Mouse (Mus musculus) cerebellum, adult 8-10 months (tissue): ENCODE measurements around the gene Mxra8.
A peak's percentile ranks its signal among the peaks of the same experiment; 100 is the strongest.

Experiments used
- DNase-seq: peaks from one replicate; pipeline ENCODE4 v3.0.0; 2022

The Mxra8 gene

DNA sequence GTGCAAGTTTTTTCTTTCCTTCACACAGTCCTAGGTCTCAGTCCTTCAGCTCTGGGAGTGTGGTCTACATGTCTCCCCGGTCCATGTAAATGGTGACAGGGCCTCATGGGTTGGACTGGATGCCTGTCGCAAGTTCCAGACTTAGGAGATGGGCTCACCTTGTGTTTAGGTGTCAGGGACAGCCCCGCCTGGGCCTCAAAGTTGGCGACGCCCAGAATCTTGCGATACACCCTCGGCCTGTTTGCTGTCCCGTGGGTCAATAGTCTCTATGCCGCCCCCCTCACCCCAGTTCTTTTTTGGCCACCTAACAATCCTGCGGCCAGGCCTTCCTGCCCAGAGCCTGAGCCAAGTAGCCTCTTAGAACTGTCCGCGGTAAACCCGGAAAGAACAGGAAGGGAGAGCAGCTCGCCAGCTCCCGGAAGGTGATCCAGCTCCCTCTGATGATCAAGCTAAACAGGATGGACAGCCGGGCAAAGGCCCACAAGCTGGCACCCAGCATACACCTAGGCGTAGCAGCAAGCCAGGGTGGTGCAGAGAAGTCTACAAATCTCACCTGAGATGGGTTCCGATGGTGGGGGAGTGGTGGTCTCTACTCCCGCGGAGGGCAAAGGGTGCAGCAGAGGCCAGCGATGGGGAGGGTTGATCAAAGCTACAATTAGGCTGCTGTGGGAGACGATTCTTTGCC, 29.3 kb downstream of the Mxra8 start:
- no peak for DNase-seq

DNA sequence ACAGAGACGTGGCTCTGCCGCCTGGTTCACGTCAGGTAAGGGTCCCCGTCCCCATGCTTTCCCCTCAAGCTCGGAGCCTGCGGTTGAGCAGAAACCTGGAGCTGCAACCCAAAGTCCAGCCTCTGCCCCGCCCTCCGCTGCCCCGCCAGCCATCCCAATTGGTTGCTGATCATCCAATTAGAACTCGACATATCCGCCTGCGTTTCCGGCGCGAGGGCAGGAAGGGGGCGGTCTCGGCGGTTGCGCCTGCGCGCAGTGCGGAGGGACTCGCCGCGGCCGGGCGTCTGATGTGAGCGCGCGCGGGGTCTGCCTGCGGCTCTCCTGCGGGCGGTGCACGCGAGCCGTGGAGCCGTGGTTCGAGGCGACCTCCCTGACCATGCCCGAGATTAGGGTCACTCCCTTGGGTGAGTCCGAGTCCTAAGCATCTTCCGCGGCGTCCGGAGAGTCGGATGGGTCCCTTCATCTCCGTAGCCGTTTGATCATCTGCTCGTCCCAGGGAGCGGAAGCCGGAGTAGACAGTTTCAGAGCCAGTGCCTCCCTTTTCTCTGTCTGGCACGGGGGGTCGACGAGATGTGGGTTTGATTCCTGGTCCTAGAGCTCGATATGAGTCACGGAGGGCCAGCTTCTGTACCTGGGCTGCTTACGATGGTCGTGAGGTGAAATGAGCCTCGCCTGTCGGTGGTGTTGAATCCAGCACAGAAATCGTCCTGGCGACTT, 30.0 kb downstream of the Mxra8 start, which contains the start of the genes Cptp and Ints11:
Cptp (minus strand) TSS at position 124 of the 717 bp plus-strand sequence.
Ints11 (plus strand) TSS at position 230 of the 717 bp plus-strand sequence.
- peak; percentile 95 for DNase-seq

DNA sequence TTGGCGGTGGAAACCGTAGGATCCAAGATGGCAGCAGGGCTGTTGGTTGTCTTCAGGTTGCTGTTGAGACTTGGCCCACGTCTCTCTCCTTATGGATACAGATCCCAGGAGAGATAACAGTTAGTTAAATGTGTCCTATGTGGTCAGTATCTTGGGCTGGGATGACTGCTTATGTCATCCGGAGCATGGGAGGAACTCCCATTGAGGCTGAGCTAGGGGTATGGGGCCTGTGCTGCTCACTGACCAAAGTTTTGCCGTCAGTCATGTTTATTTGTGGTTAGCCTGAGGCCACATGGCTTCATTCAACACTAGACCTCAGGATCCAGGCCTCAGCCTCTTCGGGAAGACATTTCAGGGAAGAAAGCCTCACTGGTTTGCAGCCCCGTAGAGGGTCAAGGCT, 31.9 kb downstream of the Mxra8 start:
- no peak for DNase-seq

DNA sequence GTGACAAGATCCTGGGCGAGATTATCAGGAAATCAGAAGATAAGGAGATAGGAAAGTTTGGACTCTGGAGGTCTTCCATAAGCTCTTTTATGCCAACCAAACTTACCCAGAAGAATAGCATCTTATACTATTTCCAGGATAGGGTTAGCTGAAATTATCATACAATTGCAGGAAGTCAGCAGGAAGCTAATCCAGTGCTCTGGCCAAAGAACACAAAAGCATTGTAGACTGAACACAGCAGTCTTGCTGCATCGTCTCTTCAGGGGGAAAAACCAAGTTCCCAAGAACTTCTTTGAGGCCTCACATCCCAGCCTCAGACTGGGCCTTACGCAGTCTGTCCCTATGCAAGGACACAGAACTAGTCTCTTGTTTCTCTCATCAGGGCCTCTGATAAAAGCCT, 44.1 kb downstream of the Mxra8 start:
- DNase-seq = no peak

DNA sequence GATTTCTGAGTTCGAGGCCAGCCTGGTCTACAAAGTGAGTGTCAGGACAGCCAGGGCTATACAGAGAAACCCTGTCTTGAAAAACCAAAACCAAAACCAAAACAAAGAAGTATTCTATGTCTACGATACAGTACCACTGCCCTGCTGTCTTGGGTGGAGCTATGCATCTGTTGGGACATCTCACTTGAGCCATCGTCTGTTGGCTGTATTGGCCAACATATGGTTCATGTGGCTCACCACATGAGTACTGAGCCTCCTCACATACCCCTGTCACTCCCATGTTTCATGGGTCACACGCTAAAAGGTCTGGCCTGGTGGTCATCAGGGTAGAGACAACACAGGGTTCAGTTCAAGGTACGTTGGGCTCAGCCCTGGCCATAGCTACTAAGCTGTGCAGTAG, 46.9 kb downstream of the Mxra8 start:
- no peak for DNase-seq

DNA sequence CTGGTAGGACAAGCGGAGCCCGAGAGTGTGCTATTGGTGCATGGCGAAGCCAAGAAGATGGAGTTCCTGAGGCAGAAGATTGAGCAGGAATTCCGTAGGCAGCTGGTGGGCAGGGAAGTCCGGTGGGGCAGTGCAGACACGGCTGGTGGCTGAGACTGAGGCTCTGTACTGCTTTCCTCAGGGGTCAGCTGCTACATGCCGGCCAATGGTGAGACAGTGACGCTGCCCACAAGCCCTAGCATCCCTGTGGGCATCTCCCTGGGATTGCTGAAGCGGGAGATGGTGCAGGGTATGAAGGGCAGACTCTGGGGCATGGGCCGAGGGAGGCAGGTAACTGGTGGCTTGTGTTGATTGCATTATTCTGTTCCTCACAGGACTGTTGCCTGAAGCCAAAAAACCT, 48.2 kb downstream of the Mxra8 start:
- DNase-seq = no peak

DNA sequence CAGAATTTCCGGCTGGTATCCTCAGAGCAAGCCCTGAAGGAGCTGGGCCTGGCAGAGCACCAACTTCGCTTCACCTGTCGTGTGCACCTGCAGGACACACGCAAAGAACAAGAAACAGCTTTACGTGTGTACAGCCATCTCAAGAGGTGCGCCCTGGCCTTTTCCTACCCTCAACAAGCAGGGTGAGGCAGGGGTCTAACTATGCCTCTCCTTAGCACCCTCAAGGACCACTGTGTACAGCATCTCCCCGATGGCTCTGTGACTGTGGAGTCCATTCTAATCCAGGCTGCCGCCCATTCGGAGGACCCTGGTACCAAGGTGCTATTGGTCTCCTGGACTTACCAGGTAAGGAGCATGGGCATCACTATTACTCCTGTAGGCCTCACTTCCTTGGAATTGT, 48.7 kb downstream of the Mxra8 start:
- no peak for DNase-seq

DNA sequence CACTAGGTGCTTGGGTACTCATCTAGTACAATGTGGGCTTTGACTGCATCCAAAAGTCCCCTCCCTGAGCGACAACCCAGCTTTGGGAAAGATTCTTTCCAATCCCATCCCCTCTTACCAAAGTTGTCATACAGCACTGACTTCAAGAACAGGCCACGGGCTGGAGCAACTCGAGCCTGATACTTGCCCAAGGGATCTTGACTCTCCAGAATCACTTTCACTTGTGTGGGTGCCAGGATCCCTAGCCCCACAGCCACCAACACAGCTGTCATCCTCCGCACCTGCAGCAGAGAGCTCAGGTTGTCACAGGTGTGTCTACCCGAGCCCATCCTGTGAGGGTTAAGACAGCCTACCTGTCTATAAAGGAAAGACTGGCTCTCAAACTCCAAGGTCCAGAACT, 49.8 kb downstream of the Mxra8 start:
- no peak for DNase-seq

DNA sequence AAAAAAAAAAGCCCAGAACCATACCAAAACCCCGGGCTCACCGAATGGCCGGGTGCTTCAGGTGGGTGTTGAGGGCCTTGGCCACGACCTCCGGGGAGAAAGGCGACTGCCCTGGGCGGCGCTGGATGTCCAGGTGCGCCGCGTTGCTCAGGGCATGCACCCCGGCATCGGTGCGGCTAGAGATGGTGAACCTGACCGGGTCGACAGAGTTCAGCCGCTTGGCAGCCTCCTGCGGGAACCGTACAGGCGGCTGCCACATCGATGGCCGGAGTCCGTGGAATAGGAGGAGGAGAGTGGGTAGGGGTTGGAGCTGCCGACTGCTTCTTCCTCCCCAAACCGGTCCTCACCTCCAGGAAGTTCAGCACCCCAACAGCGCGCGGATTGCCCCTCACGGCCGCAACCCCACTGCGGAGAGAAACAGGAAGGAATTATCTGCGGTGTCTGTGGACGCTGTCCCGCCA, 51.6 kb downstream of the Mxra8 start:
- DNase-seq = no peak

DNA sequence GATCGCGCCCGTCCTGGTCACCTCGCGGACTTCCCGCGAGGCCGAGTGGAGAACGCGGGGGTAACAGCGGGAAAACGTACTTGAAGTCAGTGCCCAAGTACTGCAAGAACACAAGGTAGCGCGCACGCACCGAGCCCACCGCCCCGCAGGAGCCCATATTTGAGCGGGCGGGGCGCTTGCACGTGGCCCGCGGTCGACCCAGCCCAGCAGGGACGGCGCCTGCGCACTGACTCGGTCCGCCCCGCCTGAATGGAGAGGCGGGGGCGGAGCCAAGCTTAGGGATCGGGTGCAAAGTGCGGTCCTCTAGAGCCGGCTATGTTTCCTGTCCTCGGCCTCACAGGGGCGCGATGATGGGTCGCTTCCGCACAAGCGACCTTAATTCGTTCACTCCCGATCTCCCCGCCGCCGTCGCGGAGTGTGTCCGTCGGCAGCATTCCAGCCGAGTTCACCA, 52.1 kb downstream of the Mxra8 start, which contains the start of the genes Pusl1 and Acap3:
Pusl1 (minus strand) TSS at position 231 of the 451 bp plus-strand sequence.
Acap3 (plus strand) TSS at position 272 of the 451 bp plus-strand sequence.
- DNase-seq = peak; percentile 97

DNA sequence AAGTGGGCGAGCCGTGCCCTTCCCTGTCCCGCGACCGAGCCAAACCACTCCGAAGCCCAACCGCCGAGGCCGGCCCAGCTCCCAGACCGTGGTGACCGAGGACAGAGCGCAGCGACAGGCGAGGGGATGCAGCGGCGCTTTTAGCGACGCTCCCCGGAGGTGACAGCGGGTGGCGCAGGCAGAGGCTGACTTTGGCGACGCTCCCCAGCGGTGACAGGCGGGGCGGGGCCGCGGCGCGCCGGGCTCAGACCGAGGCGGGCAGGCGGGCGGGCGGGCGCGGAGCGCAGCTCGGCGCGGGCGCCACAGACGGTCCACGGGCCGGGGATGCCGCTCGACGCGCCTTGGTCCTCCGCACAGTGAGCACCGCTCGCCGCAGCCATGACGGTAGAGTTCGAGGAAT, 52.5 kb downstream of the Mxra8 start:
- peak; percentile 80 for DNase-seq

DNA sequence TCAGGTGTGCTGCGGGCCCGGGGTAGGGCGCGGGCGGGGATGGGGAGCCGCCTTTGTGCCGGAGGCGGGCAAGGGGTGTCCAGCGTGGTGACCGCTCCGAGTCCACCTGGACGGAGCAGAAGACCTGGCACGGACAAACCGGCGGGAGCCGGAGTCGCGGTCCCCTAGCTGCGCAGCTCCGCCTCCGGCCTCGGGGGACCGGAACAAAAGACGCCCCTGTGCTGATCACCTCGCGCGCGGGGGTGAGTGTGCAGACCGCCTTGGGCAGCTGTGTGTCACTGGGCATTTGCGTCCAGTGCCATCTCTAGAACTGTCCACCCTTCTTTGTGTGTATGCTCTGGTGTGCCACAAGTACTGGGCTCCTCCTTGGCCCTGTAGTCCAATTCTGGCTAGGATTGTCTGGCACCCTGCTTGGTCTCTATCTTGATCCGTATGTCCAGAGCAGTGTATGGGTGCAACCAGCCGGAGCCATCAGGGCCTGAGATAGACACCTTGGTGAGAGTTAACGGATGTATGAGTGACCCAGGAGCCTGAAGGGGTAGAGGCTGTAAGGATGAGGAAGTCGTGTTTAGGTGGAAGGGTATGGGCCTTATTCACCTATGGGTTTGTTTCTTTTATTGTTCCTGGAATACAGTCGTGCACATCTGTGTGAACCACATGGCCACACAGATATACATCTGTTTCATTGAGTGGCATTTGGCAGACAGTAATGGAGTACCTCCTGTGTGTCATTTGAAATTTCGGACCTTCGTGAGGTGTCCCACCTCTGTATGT, 53.1 kb downstream of the Mxra8 start:
- peak; percentile 51 for DNase-seq

DNA sequence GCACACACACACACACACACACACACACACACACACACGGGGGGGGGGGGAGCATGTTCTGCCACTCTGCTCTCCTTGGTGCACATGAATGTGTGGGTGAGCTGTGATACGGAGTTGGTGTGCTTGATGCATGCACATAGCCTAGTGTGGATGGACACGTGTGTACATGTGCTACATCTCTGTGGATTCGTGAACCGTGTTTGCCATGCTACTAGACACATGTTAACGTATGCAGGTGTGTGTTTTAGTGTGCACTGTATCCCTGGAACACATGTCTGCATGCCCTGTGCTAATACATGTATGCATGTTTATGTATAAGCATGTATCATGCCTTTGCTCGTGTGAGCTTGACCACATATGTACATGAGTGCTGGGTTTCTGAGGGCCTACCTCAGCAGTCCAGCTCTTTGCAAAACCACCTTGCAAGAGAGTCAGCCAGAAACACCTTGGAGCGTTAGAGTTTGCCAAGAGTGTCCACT, 53.8 kb downstream of the Mxra8 start:
- DNase-seq = peak; percentile 12
